14 mouse cellular contexts compared by ENCODE assay signal in genomic region chr13:51886085-51886484, GRCm38 (mm10). TPM values are rescaled to one million over a fixed set of nuclear protein-coding genes. Genes with fewer than 3 reads are reported as not detected.
DNase-seq lines count a peak whose midpoint lies in the region; ATAC-seq and TF ChIP-seq lines count a peak whose summit lies in the region.
"Had no signal": no experiment of that assay in that cellular context is flagged by ENCODE, and none has a peak within 500 bp of the region (broad histone marks: within the 10 kb centered on the region; RNA-seq: fewer than 3 reads in every experiment).

No protein-coding gene starts in this region.

- H3K9me3 ChIP-seq in intestine, embryonic 14.5 days (ENCODE audit: control insufficient read depth, low read length) = no peaks in the 10 kb centered on the region
- H3K9me3 ChIP-seq in intestine, postnatal 0 days (ENCODE audit: control insufficient read depth) = no peaks in the 10 kb centered on the region
- no peaks in the 10 kb centered on the region for H3K9me3 ChIP-seq in hindbrain, embryonic 16.5 days (ENCODE audit: control insufficient read depth, low read length)
- H3K9me3 ChIP-seq: embryonic facial prominence, embryonic 12.5 days; hindbrain, embryonic 12.5 days; megakaryocyte, embryonic 14.5 days had no signal

- H3K4me1 ChIP-seq in intestine, embryonic 14.5 days (replicated peaks; ENCODE audit: control insufficient read depth, insufficient read depth, low read length) = peaks cover 20% of the 10 kb centered on the region
- 0 out of 2 replicates have a peak, but pooled peaks cover 4% of the 10 kb centered on the region for H3K4me1 ChIP-seq in intestine, postnatal 0 days (replicated peaks; ENCODE audit: control insufficient read depth, insufficient read depth, low read length)
- no peaks in the 10 kb centered on the region for H3K4me1 ChIP-seq in hindbrain, embryonic 16.5 days (ENCODE audit: control insufficient read depth, insufficient read depth, low read depth, low read length)

- peak overlapping the region; percentile 40; the same call in 1 of the 2 replicates for H3K27ac ChIP-seq in intestine, embryonic 14.5 days (ENCODE audit: low read depth)
- no peak overlapping the region for H3K27ac ChIP-seq in intestine, postnatal 0 days (ENCODE audit: low read depth, low read length)
- H3K27ac ChIP-seq in hindbrain, embryonic 16.5 days (ENCODE audit: low read depth, low read length) = no peak overlapping the region
- H3K27ac ChIP-seq in left cerebral cortex, adult 2 months = no peak overlapping the region
- H3K27ac ChIP-seq: embryonic facial prominence, embryonic 12.5 days; hindbrain, embryonic 12.5 days; layer of hippocampus, adult 2 months had no signal

- no peak overlapping the region for H3K9ac ChIP-seq in intestine, embryonic 14.5 days (ENCODE audit: low read length)
- H3K9ac ChIP-seq in intestine, postnatal 0 days (ENCODE audit: low read depth, low read length) = no peak overlapping the region
- H3K9ac ChIP-seq in hindbrain, embryonic 16.5 days (ENCODE audit: low read depth, low read length) = no peak overlapping the region
- H3K9ac ChIP-seq: embryonic facial prominence, embryonic 12.5 days; hindbrain, embryonic 12.5 days had no signal

- intact Hi-C loops in left cerebral cortex, adult 2 months (cut with DNase I) = no loop called here

- H3K27me3 ChIP-seq in intestine, embryonic 14.5 days (replicated peaks; ENCODE audit: control insufficient read depth, insufficient read depth, low read length) = no peaks in the 10 kb centered on the region
- H3K27me3 ChIP-seq in intestine, postnatal 0 days (replicated peaks; ENCODE audit: control insufficient read depth, insufficient read depth, low read length) = no peaks in the 10 kb centered on the region
- no peaks in the 10 kb centered on the region for H3K27me3 ChIP-seq in splenic B cell, adult 2 months (ENCODE audit: control insufficient read depth, insufficient read depth, low read length, poor library complexity, severe bottlenecking)
- H3K27me3 ChIP-seq in hindbrain, embryonic 16.5 days (replicated peaks; ENCODE audit: control insufficient read depth, insufficient read depth, low read length) = no peaks in the 10 kb centered on the region
- H3K27me3 ChIP-seq: embryonic facial prominence, embryonic 12.5 days; hindbrain, embryonic 12.5 days had no signal

- ATAC-seq in intestine, embryonic 14.5 days (replicated peaks; ENCODE audit: low FRiP score, low TSS enrichment, low read depth) = no peak
- no peak for ATAC-seq in intestine, postnatal 0 days
- peak; percentile 59 for ATAC-seq in common myeloid progenitor, adult 5-6 weeks (replicated peaks; ENCODE audit: low read depth, poor library complexity, severe bottlenecking)
- no peak for ATAC-seq in hindbrain, embryonic 16.5 days

- no peak overlapping the region for H3K4me2 ChIP-seq in intestine, embryonic 14.5 days (ENCODE audit: low read length)
- H3K4me2 ChIP-seq in intestine, postnatal 0 days (replicated peaks; ENCODE audit: low read depth) = no peak overlapping the region
- no peak overlapping the region for H3K4me2 ChIP-seq in hindbrain, embryonic 16.5 days (ENCODE audit: low read length)
- H3K4me2 ChIP-seq: embryonic facial prominence, embryonic 12.5 days; hindbrain, embryonic 12.5 days had no signal

- H3K4me3 ChIP-seq in intestine, embryonic 14.5 days (ENCODE audit: low read depth, low read length) = no peak overlapping the region
- no peak overlapping the region for H3K4me3 ChIP-seq in intestine, postnatal 0 days (ENCODE audit: low read depth, low read length)
- H3K4me3 ChIP-seq in hindbrain, embryonic 16.5 days (ENCODE audit: low read length) = no peak overlapping the region
- no peak overlapping the region for H3K4me3 ChIP-seq in left cerebral cortex, adult 2 months
- H3K4me3 ChIP-seq: embryonic facial prominence, embryonic 12.5 days; hindbrain, embryonic 12.5 days; layer of hippocampus, adult 2 months had no signal

- DNase-seq in intestine, embryonic 14.5 days (ENCODE audit: low spot score) = no peak
- peak; percentile 57 for DNase-seq in CD4-positive, CD25-positive, alpha-beta regulatory T cell, adult 2 months (ENCODE audit: low read depth, low spot score)
- DNase-seq in splenic B cell, adult 2 months (ENCODE audit: low read depth, low spot score) = peak; percentile 11
- no peak for DNase-seq in cerebellum, adult 11 months
- DNase-seq in left cerebral cortex, adult 2 months (ENCODE audit: extremely low spot score in 1 of 2, low spot score in 2 of 2) = no peak
- DNase-seq: adrenal gland, postnatal 10 days; cerebellum, adult 18-20 months had no signal

- TF ChIP-seq CTCF in intestine, postnatal 0 days (IDR thresholded peaks at IDR 0.05; ENCODE audit: low read depth) = no peak
- TF ChIP-seq CTCF in left cerebral cortex, adult 2 months (IDR thresholded peaks at IDR 0.05) = no peak

- 39% methylated on average over 6 of the region's 6 CpGs for WGBS in intestine, embryonic 14.5 days
- WGBS in intestine, postnatal 0 days = 42% methylated on average over 6 of the region's 6 CpGs
- WGBS in hindbrain, embryonic 16.5 days = 85% methylated on average over 6 of the region's 6 CpGs

- H3K36me3 ChIP-seq in intestine, embryonic 14.5 days (ENCODE audit: control insufficient read depth, insufficient read depth, low read length) = no peaks in the 10 kb centered on the region
- no peaks in the 10 kb centered on the region for H3K36me3 ChIP-seq in intestine, postnatal 0 days (ENCODE audit: control insufficient read depth, insufficient read depth)
- no peaks in the 10 kb centered on the region; the same call in 1 of the 2 replicates for H3K36me3 ChIP-seq in splenic B cell, adult 2 months (ENCODE audit: control insufficient read depth, insufficient read depth, low read length, poor library complexity, severe bottlenecking)
- no peaks in the 10 kb centered on the region for H3K36me3 ChIP-seq in hindbrain, embryonic 16.5 days (ENCODE audit: control insufficient read depth, insufficient read depth, low read length)
- H3K36me3 ChIP-seq: embryonic facial prominence, embryonic 12.5 days; hindbrain, embryonic 12.5 days had no signal

RNA-seq across cellular contexts. Expression of gene Gadd45g, which starts 39.6 kb away (rescaled TPM):
- 29.1 and 33.0 TPM in 2 replicates for polyA plus RNA-seq in intestine, embryonic 14.5 days (2014; fragmentation: Nextera tagmentation; extraction: Ambion mirVana)
- 28.7 and 32.7 TPM in 2 replicates for polyA plus RNA-seq in intestine, postnatal 0 days (2015; fragmentation: Nextera tagmentation; extraction: Ambion mirVana)
- 4.5 and 10.1 TPM in 2 replicates for total RNA-seq in common myeloid progenitor, adult 5-6 weeks (2017)
- polyA plus RNA-seq in hindbrain, embryonic 16.5 days (2015; fragmentation: Nextera tagmentation; extraction: Ambion mirVana) = 46.4 and 52.2 TPM in 2 replicates
- 10 to 100 TPM; 16.7 to 29.3 TPM for total RNA-seq in left cerebral cortex, adult 2 months (2021)

Comparison
In these comparisons a context has a peak if more than half of its experiments do, and no peak if none do; other contexts are left out.
1. DNase-seq: peak in CD4-positive, CD25-positive, alpha-beta regulatory T cell, adult 2 months (single experiment) and splenic B cell, adult 2 months (single experiment); none in intestine, embryonic 14.5 days (single experiment), cerebellum, adult 11 months (single experiment) and left cerebral cortex, adult 2 months (0 of 2).